19 mouse cellular contexts compared by ENCODE assay signal in genomic region chr7:73151586-73152467, GRCm38 (mm10).
DNase-seq lines count a peak whose midpoint lies in the region; ATAC-seq lines count a peak whose summit lies in the region.
"Had no signal": no experiment of that assay in that cellular context is flagged by ENCODE, and none has a peak within 500 bp of the region (broad histone marks: within the 10 kb centered on the region; RNA-seq: fewer than 3 reads in every experiment).

No protein-coding gene starts in this region.

- H3K9ac ChIP-seq in neural tube, embryonic 15.5 days (replicated peaks): no peak overlapping the region
- H3K9ac ChIP-seq in forebrain, embryonic 11.5 days (ENCODE audit: low read length): peak overlapping the region; percentile 29; the same call in 1 of the 2 replicates
- no peak overlapping the region for H3K9ac ChIP-seq in limb, embryonic 11.5 days (ENCODE audit: low read length)
- no peak overlapping the region for H3K9ac ChIP-seq in neural tube, embryonic 13.5 days
- H3K9ac ChIP-seq: embryonic facial prominence, embryonic 13.5 days had no signal

- DNase-seq in neural tube, embryonic 10.5 days (ENCODE audit: extremely low spot score, low spot score): peak; percentile 43
- peak; percentile 66 for DNase-seq in forebrain, embryonic 11.5 days (ENCODE audit: low spot score)
- DNase-seq in limb, embryonic 11.5 days (ENCODE audit: low spot score): no peak
- DNase-seq in left cerebral cortex, adult 18-20 months (ENCODE audit: low spot score in 2 of 2): no peak
- DNase-seq in urinary bladder, adult 2 months (ENCODE audit: low spot score): no peak
- DNase-seq: adrenal gland, postnatal 25 days; cerebellum, adult 9-11 months; gastrocnemius, postnatal 10 days; kidney, adult 11 months; kidney, postnatal 10 days; lung, adult 18-20 months; thymus, postnatal 36 days had no signal

- 34% methylated on average over 14 of the region's 15 CpGs for WGBS in neural tube, embryonic 15.5 days
- 18% methylated on average over 13 of the region's 15 CpGs for WGBS in forebrain, embryonic 11.5 days
- 35% methylated on average over 14 of the region's 15 CpGs for WGBS in limb, embryonic 11.5 days
- 38% methylated on average over 14 of the region's 15 CpGs for WGBS in neural tube, embryonic 13.5 days

- no peak for ATAC-seq in neural tube, embryonic 15.5 days (ENCODE audit: low FRiP score)
- ATAC-seq in forebrain, embryonic 11.5 days (replicated peaks; ENCODE audit: low FRiP score): peak; percentile 49; the same call in 1 of the 2 replicates
- 0 out of 2 replicates have a peak, but pooled peaks have one; percentile 26 for ATAC-seq in limb, embryonic 11.5 days (ENCODE audit: insufficient number of reproducible peaks, low FRiP score, low TSS enrichment, low read depth)
- ATAC-seq in neural tube, embryonic 13.5 days (ENCODE audit: low read depth): 0 out of 2 replicates have a peak, but pooled peaks have one; percentile 19
- no peak for ATAC-seq in erythroid progenitor cell, adult 5-6 weeks (replicated peaks; ENCODE audit: low FRiP score, poor library complexity, severe bottlenecking)
- ATAC-seq: hindbrain, postnatal 0 days had no signal

- H3K4me1 ChIP-seq in neural tube, embryonic 15.5 days: no peaks in the 10 kb centered on the region; the same call in 1 of the 2 replicates
- peaks cover 15% of the 10 kb centered on the region for H3K4me1 ChIP-seq in forebrain, embryonic 11.5 days (replicated peaks; ENCODE audit: control insufficient read depth, insufficient read depth, low read length)
- peaks cover 18% of the 10 kb centered on the region for H3K4me1 ChIP-seq in limb, embryonic 11.5 days (ENCODE audit: control insufficient read depth, insufficient read depth, low read length)
- peaks cover 25% of the 10 kb centered on the region for H3K4me1 ChIP-seq in neural tube, embryonic 13.5 days (replicated peaks)

- H3K27ac ChIP-seq in neural tube, embryonic 15.5 days (replicated peaks): no peak overlapping the region
- peak overlapping the region; percentile 72 for H3K27ac ChIP-seq in forebrain, embryonic 11.5 days (ENCODE audit: low read depth, low read length)
- H3K27ac ChIP-seq in limb, embryonic 11.5 days (replicated peaks; ENCODE audit: low read depth, low read length): no peak overlapping the region
- peak overlapping the region; percentile 38; the same call in 1 of the 2 replicates for H3K27ac ChIP-seq in neural tube, embryonic 13.5 days (replicated peaks)
- H3K27ac ChIP-seq: embryonic facial prominence, embryonic 13.5 days; hindbrain, postnatal 0 days; layer of hippocampus, adult 2 months; left cerebral cortex, adult 2 months had no signal

- no peaks in the 10 kb centered on the region for H3K36me3 ChIP-seq in neural tube, embryonic 15.5 days
- no peaks in the 10 kb centered on the region for H3K36me3 ChIP-seq in forebrain, embryonic 11.5 days (ENCODE audit: control insufficient read depth, insufficient read depth, low read length)
- H3K36me3 ChIP-seq in limb, embryonic 11.5 days (ENCODE audit: control insufficient read depth, insufficient read depth, low read length): no peaks in the 10 kb centered on the region
- H3K36me3 ChIP-seq in neural tube, embryonic 13.5 days: no peaks in the 10 kb centered on the region
- H3K36me3 ChIP-seq: embryonic facial prominence, embryonic 13.5 days had no signal

- H3K4me3 ChIP-seq in neural tube, embryonic 15.5 days (replicated peaks): no peak overlapping the region
- H3K4me3 ChIP-seq in forebrain, embryonic 11.5 days (ENCODE audit: low read depth, low read length): no peak overlapping the region
- H3K4me3 ChIP-seq in limb, embryonic 11.5 days (ENCODE audit: low read depth, low read length): no peak overlapping the region
- H3K4me3 ChIP-seq in neural tube, embryonic 13.5 days: no peak overlapping the region
- H3K4me3 ChIP-seq: embryonic facial prominence, embryonic 13.5 days; layer of hippocampus, adult 2 months; left cerebral cortex, adult 2 months had no signal

- H3K4me2 ChIP-seq in neural tube, embryonic 15.5 days: no peak overlapping the region
- H3K4me2 ChIP-seq in forebrain, embryonic 11.5 days (ENCODE audit: low read depth, low read length, severe bottlenecking): peak overlapping the region; percentile 26; the same call in 1 of the 2 replicates
- H3K4me2 ChIP-seq in limb, embryonic 11.5 days (ENCODE audit: low read depth, severe bottlenecking): no peak overlapping the region
- no peak overlapping the region for H3K4me2 ChIP-seq in neural tube, embryonic 13.5 days
- H3K4me2 ChIP-seq: embryonic facial prominence, embryonic 13.5 days had no signal

- no peaks in the 10 kb centered on the region for H3K27me3 ChIP-seq in neural tube, embryonic 15.5 days (replicated peaks)
- H3K27me3 ChIP-seq in forebrain, embryonic 11.5 days (ENCODE audit: control insufficient read depth, insufficient read depth, low read length): no peaks in the 10 kb centered on the region
- no peaks in the 10 kb centered on the region for H3K27me3 ChIP-seq in limb, embryonic 11.5 days (ENCODE audit: control insufficient read depth, insufficient read depth, low read length)
- 0 out of 2 replicates have a peak, but pooled peaks cover 6% of the 10 kb centered on the region for H3K27me3 ChIP-seq in neural tube, embryonic 13.5 days

- H3K9me3 ChIP-seq in neural tube, embryonic 15.5 days (replicated peaks): no peaks in the 10 kb centered on the region
- no peaks in the 10 kb centered on the region for H3K9me3 ChIP-seq in forebrain, embryonic 11.5 days (ENCODE audit: control insufficient read depth, low read length)
- H3K9me3 ChIP-seq in limb, embryonic 11.5 days (ENCODE audit: control insufficient read depth, low read length): no peaks in the 10 kb centered on the region
- no peaks in the 10 kb centered on the region for H3K9me3 ChIP-seq in neural tube, embryonic 13.5 days
- H3K9me3 ChIP-seq: embryonic facial prominence, embryonic 13.5 days had no signal

Comparison
In these comparisons a context has a peak if more than half of its experiments do, and no peak if none do; other contexts are left out.
1. ATAC-seq: peak in forebrain, embryonic 11.5 days (single experiment), limb, embryonic 11.5 days (single experiment) and neural tube, embryonic 13.5 days (single experiment); none in neural tube, embryonic 15.5 days (single experiment) and erythroid progenitor cell, adult 5-6 weeks (single experiment).
2. H3K27ac ChIP-seq: peak in forebrain, embryonic 11.5 days (single experiment) and neural tube, embryonic 13.5 days (single experiment); none in neural tube, embryonic 15.5 days (single experiment) and limb, embryonic 11.5 days (single experiment).
3. DNase-seq: peak in neural tube, embryonic 10.5 days (single experiment) and forebrain, embryonic 11.5 days (single experiment); none in limb, embryonic 11.5 days (single experiment), left cerebral cortex, adult 18-20 months (0 of 2) and urinary bladder, adult 2 months (single experiment).